Comparison of ENCODE assay signal across 13 mouse cellular contexts in the genomic region with DNA sequence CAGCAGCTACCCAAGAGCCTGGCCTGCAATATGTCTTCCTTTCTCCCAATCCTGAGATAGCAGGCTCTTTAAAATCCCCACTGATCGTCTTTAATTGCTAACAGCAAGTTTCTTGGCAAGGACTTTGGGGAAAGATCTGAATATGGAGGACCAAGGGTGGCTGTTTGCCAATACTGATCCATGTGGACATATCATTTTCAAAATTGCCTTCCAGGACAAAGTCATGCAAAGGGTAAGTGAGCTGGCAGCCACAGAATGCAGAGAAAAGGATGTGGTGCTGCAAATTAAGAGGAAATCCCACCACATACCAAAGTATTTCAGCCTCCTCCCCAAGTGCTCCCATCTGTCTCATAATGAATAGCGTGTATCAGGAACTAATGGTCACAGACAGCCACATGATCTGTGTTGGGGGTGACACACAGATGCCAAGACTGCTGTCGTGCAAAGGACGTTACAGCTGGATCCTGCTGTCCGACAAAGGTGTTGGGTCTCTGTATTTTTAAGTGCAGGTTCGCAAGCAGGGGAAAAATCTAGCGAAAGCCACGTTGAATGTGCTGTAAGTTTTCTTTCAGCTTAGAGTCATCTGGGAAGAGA.
DNase-seq lines count a peak whose midpoint lies in the region; ATAC-seq and TF ChIP-seq lines count a peak whose summit lies in the region.
"Had no signal": no experiment of that assay in that cellular context is flagged by ENCODE, and none has a peak within 500 bp of the region (broad histone marks: within the 10 kb centered on the region; RNA-seq: fewer than 3 reads in every experiment).

No protein-coding gene starts in this region.

- H3K4me1 ChIP-seq in hindbrain, embryonic 15.5 days (replicated peaks) = peaks cover 26% of the 10 kb centered on the region
- peaks cover 16% of the 10 kb centered on the region for H3K4me1 ChIP-seq in hindbrain, embryonic 14.5 days (replicated peaks; ENCODE audit: control insufficient read depth, insufficient read depth, low read length)
- no peaks in the 10 kb centered on the region; the same call in 1 of the 2 replicates for H3K4me1 ChIP-seq in midbrain, postnatal 0 days (ENCODE audit: insufficient read depth, low read length)
- H3K4me1 ChIP-seq in midbrain, embryonic 16.5 days (ENCODE audit: control insufficient read depth, insufficient read depth, low read length) = peaks cover 8% of the 10 kb centered on the region
- H3K4me1 ChIP-seq in embryonic facial prominence, embryonic 14.5 days (ENCODE audit: control insufficient read depth, insufficient read depth, low read length) = peaks cover 16% of the 10 kb centered on the region
- H3K4me1 ChIP-seq in stomach, embryonic 16.5 days (ENCODE audit: control insufficient read depth, insufficient read depth, low read length) = peaks cover 4% of the 10 kb centered on the region; the same call in 1 of the 2 replicates
- H3K4me1 ChIP-seq: liver, embryonic 13.5 days; neural tube, embryonic 12.5 days had no signal

- H3K27me3 ChIP-seq in hindbrain, embryonic 15.5 days = no peaks in the 10 kb centered on the region
- no peaks in the 10 kb centered on the region for H3K27me3 ChIP-seq in hindbrain, embryonic 14.5 days (ENCODE audit: control insufficient read depth, insufficient read depth, low read length)
- H3K27me3 ChIP-seq in midbrain, postnatal 0 days (ENCODE audit: insufficient read depth, low read length) = no peaks in the 10 kb centered on the region
- no peaks in the 10 kb centered on the region for H3K27me3 ChIP-seq in midbrain, embryonic 16.5 days (ENCODE audit: control insufficient read depth, insufficient read depth, low read depth, low read length)
- no peaks in the 10 kb centered on the region for H3K27me3 ChIP-seq in embryonic facial prominence, embryonic 14.5 days (replicated peaks; ENCODE audit: control insufficient read depth, insufficient read depth, low read length)
- no peaks in the 10 kb centered on the region for H3K27me3 ChIP-seq in stomach, embryonic 16.5 days (ENCODE audit: control insufficient read depth, insufficient read depth, low read length)
- H3K27me3 ChIP-seq: liver, embryonic 13.5 days; neural tube, embryonic 12.5 days had no signal

- no peak overlapping the region for H3K9ac ChIP-seq in hindbrain, embryonic 15.5 days
- no peak overlapping the region for H3K9ac ChIP-seq in hindbrain, embryonic 14.5 days
- H3K9ac ChIP-seq in midbrain, postnatal 0 days (replicated peaks; ENCODE audit: low read length, poor library complexity, severe bottlenecking) = no peak overlapping the region
- no peak overlapping the region for H3K9ac ChIP-seq in midbrain, embryonic 16.5 days (ENCODE audit: low read depth, low read length)
- H3K9ac ChIP-seq in embryonic facial prominence, embryonic 14.5 days (ENCODE audit: low read depth, low read length) = no peak overlapping the region
- no peak overlapping the region for H3K9ac ChIP-seq in stomach, embryonic 16.5 days (ENCODE audit: low read length)
- H3K9ac ChIP-seq: liver, embryonic 13.5 days; neural tube, embryonic 12.5 days had no signal

- WGBS in hindbrain, embryonic 15.5 days = 63% methylated on average over 8 of the region's 8 CpGs
- WGBS in hindbrain, embryonic 14.5 days = 68% methylated on average over 8 of the region's 8 CpGs
- WGBS in midbrain, postnatal 0 days = 81% methylated on average over 8 of the region's 8 CpGs
- 75% methylated on average over 8 of the region's 8 CpGs for WGBS in midbrain, embryonic 16.5 days
- WGBS in embryonic facial prominence, embryonic 14.5 days = 45% methylated on average over 8 of the region's 8 CpGs
- WGBS in stomach, embryonic 16.5 days = 59% methylated on average over 8 of the region's 8 CpGs

- H3K36me3 ChIP-seq in hindbrain, embryonic 15.5 days = no peaks in the 10 kb centered on the region
- H3K36me3 ChIP-seq in hindbrain, embryonic 14.5 days (replicated peaks; ENCODE audit: control insufficient read depth, insufficient read depth) = no peaks in the 10 kb centered on the region
- H3K36me3 ChIP-seq in midbrain, postnatal 0 days (ENCODE audit: insufficient read depth, low read length) = no peaks in the 10 kb centered on the region
- H3K36me3 ChIP-seq in midbrain, embryonic 16.5 days (ENCODE audit: control insufficient read depth, insufficient read depth, low read length) = no peaks in the 10 kb centered on the region
- H3K36me3 ChIP-seq in embryonic facial prominence, embryonic 14.5 days (ENCODE audit: control insufficient read depth, insufficient read depth, low read length) = no peaks in the 10 kb centered on the region
- no peaks in the 10 kb centered on the region for H3K36me3 ChIP-seq in stomach, embryonic 16.5 days (ENCODE audit: control insufficient read depth, insufficient read depth, low read length)
- H3K36me3 ChIP-seq: forebrain, embryonic 10.5 days; G1E; liver, embryonic 13.5 days; neural tube, embryonic 12.5 days had no signal

- no peak for ATAC-seq in hindbrain, embryonic 15.5 days (ENCODE audit: low FRiP score, low read depth)
- ATAC-seq in hindbrain, embryonic 14.5 days (ENCODE audit: low FRiP score) = no peak
- ATAC-seq in midbrain, postnatal 0 days (ENCODE audit: low FRiP score) = no peak
- no peak for ATAC-seq in midbrain, embryonic 16.5 days
- peak; percentile 62 for ATAC-seq in embryonic facial prominence, embryonic 14.5 days (ENCODE audit: low read depth)
- peak; percentile 29; the same call in 1 of the 2 replicates for ATAC-seq in stomach, embryonic 16.5 days (ENCODE audit: insufficient read depth, low FRiP score)
- ATAC-seq in CD4-positive, CD25-positive, alpha-beta regulatory T cell, adult 4 months = no peak

- peak overlapping the region; percentile 25; the same call in 1 of the 2 replicates for H3K27ac ChIP-seq in hindbrain, embryonic 15.5 days (replicated peaks)
- H3K27ac ChIP-seq in hindbrain, embryonic 14.5 days = no peak overlapping the region
- no peak overlapping the region for H3K27ac ChIP-seq in midbrain, postnatal 0 days (ENCODE audit: low read depth, low read length)
- no peak overlapping the region for H3K27ac ChIP-seq in midbrain, embryonic 16.5 days (ENCODE audit: low read length)
- peak overlapping the region; percentile 61 for H3K27ac ChIP-seq in embryonic facial prominence, embryonic 14.5 days (replicated peaks; ENCODE audit: low read depth, low read length)
- peak overlapping the region; percentile 67 for H3K27ac ChIP-seq in stomach, embryonic 16.5 days (ENCODE audit: low read length)
- H3K27ac ChIP-seq: forebrain, embryonic 10.5 days; liver, embryonic 13.5 days; neural tube, embryonic 12.5 days had no signal

- H3K4me2 ChIP-seq in hindbrain, embryonic 15.5 days = no peak overlapping the region
- H3K4me2 ChIP-seq in hindbrain, embryonic 14.5 days (replicated peaks) = no peak overlapping the region
- H3K4me2 ChIP-seq in midbrain, postnatal 0 days (ENCODE audit: low read depth, low read length, poor library complexity, severe bottlenecking) = no peak overlapping the region
- no peak overlapping the region for H3K4me2 ChIP-seq in midbrain, embryonic 16.5 days (ENCODE audit: low read length)
- no peak overlapping the region; the same call in 1 of the 2 replicates for H3K4me2 ChIP-seq in embryonic facial prominence, embryonic 14.5 days (ENCODE audit: low read depth, low read length)
- no peak overlapping the region for H3K4me2 ChIP-seq in stomach, embryonic 16.5 days (ENCODE audit: low read depth, low read length)
- H3K4me2 ChIP-seq: liver, embryonic 13.5 days; neural tube, embryonic 12.5 days had no signal

- no peaks in the 10 kb centered on the region for H3K9me3 ChIP-seq in hindbrain, embryonic 15.5 days
- no peaks in the 10 kb centered on the region for H3K9me3 ChIP-seq in hindbrain, embryonic 14.5 days (ENCODE audit: control insufficient read depth, low read length)
- H3K9me3 ChIP-seq in midbrain, postnatal 0 days (ENCODE audit: low read length) = no peaks in the 10 kb centered on the region
- H3K9me3 ChIP-seq in midbrain, embryonic 16.5 days (replicated peaks; ENCODE audit: control insufficient read depth, low read length, poor library complexity, severe bottlenecking) = no peaks in the 10 kb centered on the region
- H3K9me3 ChIP-seq in embryonic facial prominence, embryonic 14.5 days (ENCODE audit: control insufficient read depth, low read length) = no peaks in the 10 kb centered on the region
- no peaks in the 10 kb centered on the region for H3K9me3 ChIP-seq in stomach, embryonic 16.5 days (replicated peaks; ENCODE audit: control insufficient read depth, low read length)
- H3K9me3 ChIP-seq: forebrain, embryonic 10.5 days; G1E; liver, embryonic 13.5 days; neural tube, embryonic 12.5 days had no signal

- no peak for TF ChIP-seq CTCF in midbrain, postnatal 0 days (IDR thresholded peaks at IDR 0.05)

- DNase-seq in hindbrain, embryonic 14.5 days (ENCODE audit: low spot score) = no peak
- peak; percentile 43 for DNase-seq in midbrain, postnatal 0 days (ENCODE audit: low spot score)
- DNase-seq in embryonic facial prominence, embryonic 14.5 days (ENCODE audit: low spot score) = peak; percentile 93
- DNase-seq: kidney, adult 11 months; liver, embryonic 13.5 days; right cerebral cortex, postnatal 25 days had no signal

- H3K4me3 ChIP-seq in hindbrain, embryonic 15.5 days = no peak overlapping the region
- no peak overlapping the region for H3K4me3 ChIP-seq in hindbrain, embryonic 14.5 days (replicated peaks; ENCODE audit: low read length)
- no peak overlapping the region for H3K4me3 ChIP-seq in midbrain, postnatal 0 days (ENCODE audit: low read depth, low read length)
- no peak overlapping the region for H3K4me3 ChIP-seq in midbrain, embryonic 16.5 days (ENCODE audit: low read depth, low read length)
- no peak overlapping the region for H3K4me3 ChIP-seq in embryonic facial prominence, embryonic 14.5 days (ENCODE audit: low read depth, low read length)
- no peak overlapping the region for H3K4me3 ChIP-seq in stomach, embryonic 16.5 days (replicated peaks; ENCODE audit: low read length)
- H3K4me3 ChIP-seq: forebrain, embryonic 10.5 days; liver, embryonic 13.5 days; neural tube, embryonic 12.5 days had no signal

Comparison
In these comparisons a context has a peak if more than half of its experiments do, and no peak if none do; other contexts are left out.
1. H3K27ac ChIP-seq: peak in hindbrain, embryonic 15.5 days (single experiment), embryonic facial prominence, embryonic 14.5 days (single experiment) and stomach, embryonic 16.5 days (single experiment); none in hindbrain, embryonic 14.5 days (single experiment), midbrain, postnatal 0 days (single experiment) and midbrain, embryonic 16.5 days (single experiment).
2. ATAC-seq: peak in embryonic facial prominence, embryonic 14.5 days (single experiment) and stomach, embryonic 16.5 days (single experiment); none in hindbrain, embryonic 15.5 days (single experiment), hindbrain, embryonic 14.5 days (single experiment), midbrain, postnatal 0 days (single experiment), midbrain, embryonic 16.5 days (single experiment) and CD4-positive, CD25-positive, alpha-beta regulatory T cell, adult 4 months (single experiment).